Mouse (Mus musculus) layer of hippocampus, adult 11-12 months (tissue): ENCODE results near the gene Gse1.

ENCODE experiments used
- DNase-seq: peaks from one replicate; pipeline ENCODE4 v3.0.0; 2022; ENCODE audit warnings: low spot score

The Gse1 gene

DNA sequence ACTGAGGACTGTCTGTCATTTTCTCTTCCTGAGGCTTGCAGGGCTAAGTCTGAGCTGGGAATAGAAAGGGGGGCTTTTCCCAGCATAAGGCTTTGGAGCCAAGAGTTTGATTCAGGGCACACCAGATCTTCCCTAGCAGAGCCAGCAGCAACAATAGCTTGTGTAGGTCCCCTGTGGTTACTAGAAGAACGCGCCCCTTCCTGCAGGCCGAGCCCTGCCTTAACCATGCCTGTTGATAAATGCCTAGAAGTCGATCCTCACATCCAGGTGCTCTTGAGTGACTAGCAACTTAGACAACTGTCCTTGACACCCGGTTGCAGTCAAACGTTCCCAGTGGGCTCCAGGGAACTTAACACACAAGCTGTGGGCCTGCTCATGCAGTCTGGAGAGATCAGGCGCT, 195.3 kb downstream of the Gse1 start:
- DNase-seq = no peak

DNA sequence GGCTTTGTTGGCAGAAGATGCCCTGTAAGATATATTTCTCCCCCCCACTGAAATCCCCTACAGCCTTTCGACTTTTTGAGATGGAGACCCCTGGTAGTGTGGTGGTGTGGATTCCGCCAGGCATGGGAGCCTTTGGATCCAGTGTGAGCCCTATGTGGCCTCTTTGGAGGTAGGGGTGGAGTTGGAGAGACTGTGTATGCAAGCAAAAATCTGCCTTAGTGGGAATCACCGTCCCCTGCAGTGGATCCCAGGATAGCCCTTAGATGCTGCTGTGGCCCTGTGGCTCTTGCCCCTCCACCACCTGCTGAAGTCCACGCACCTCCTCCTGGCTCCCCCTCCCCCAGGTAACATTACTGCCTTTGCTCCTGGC, 196.6 kb downstream of the Gse1 start:
- no peak for DNase-seq

DNA sequence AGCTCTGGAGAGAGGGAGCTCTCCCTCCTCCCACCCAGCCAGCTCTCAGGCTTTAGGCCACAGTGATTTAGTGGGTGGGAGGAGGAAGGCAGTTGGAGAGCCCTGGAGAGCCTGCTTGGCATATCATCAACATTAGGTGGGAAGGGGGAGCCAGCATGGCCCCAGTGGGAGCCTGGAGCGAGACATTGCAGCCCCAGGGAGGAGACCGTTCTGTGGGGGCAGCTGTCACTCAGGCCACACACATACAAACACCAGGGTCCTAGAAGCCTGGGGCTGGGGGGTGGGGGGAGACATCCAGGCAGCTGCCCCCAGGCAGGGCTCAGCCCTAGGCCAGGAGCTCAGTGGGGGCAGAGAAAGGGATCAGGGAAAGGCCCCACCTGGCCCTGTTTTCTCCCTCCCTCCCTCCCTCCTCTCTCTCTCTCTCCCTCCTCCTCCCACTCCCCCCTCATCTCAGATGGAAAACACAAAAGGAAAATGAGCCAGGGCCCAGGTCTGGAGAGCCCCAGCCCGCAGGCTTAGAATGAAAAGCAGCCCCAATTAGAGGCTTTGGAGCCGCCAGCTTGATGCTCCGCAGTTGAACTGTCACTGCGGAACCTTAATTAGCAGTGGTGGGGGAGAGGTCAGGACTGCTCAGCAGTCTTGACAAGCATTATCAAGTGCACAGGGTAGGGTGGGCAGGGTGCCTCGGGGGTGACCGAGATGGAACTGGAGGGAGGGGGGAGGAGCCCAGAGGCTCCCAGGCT, 197.1 kb downstream of the Gse1 start:
- DNase-seq = no peak

DNA sequence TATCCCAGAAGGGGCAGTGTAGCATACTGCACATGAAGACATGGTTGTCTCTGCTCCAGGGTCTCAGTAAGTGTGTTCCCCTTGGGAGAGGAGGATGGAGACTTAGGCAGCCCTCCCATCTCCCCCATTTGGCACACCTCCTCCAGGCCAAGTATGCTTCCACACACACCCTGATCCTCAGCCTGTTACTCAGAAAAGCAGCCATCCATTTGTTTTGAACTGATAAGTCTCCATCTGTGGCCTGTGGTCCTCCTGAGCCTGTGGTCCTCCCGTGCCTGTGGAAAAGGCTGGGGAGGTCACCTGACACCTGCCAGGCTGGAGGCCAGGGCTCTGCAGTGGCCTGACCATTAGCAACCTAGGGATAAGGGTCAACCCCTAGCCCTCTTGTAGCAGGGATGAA, 197.8 kb downstream of the Gse1 start:
- DNase-seq = no peak

DNA sequence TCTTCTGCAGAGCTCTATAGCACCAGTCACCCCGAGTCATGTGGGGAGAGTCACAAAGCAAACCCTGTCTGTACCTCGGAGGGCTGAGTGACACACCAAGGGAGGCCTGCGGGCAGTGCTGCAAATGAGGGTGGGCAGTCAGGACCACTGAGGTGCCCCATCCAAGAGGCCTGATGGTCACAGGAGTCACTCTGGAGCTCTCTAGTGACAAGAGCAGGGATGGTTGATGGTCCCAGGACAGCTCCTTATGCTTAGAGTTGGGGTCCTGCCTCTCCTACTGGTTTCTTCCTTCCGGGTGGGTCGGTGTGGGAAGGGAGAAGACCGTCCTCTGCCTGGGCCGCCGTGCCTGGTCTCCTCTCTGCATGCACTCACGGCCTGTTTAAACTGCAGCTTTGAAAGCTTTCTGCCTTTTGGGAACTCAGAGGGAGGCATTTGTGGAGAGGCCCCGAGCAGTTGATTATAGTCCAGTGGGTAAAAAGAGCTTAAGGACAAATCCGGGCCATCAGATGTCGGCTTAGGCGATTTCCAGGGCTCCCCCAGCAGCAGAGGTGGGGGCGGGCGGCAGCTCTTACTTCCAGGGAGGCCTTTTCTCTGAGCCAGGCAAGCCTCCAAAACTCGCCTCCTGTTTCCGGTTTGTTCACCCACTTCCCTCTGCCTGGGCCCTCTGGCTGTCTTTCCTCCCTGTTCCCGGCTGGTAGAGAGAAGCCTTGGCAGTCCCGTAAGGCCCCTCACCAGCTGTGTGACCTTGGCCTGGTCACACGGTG, 198.5 kb downstream of the Gse1 start:
- peak; percentile 87 for DNase-seq

DNA sequence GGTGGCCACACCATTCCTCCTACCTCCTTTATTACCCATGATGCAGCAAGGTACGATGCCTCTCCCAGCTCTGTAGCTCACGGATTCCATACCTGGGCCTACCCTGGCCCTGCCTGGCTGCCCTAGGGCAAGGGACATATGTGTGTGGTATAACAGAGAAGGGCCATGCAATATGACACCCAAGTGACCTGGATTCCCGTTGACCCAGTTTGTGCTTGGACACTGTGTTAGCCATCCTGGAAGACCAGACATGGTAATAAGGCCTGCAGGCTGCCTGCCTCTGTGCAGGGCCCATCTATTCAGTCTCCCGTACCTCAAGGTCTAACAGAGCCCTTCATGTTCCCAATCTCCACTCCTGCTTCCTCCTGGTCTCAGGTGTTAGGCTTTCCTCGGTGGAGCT, 200.2 kb downstream of the Gse1 start:
- DNase-seq = no peak

DNA sequence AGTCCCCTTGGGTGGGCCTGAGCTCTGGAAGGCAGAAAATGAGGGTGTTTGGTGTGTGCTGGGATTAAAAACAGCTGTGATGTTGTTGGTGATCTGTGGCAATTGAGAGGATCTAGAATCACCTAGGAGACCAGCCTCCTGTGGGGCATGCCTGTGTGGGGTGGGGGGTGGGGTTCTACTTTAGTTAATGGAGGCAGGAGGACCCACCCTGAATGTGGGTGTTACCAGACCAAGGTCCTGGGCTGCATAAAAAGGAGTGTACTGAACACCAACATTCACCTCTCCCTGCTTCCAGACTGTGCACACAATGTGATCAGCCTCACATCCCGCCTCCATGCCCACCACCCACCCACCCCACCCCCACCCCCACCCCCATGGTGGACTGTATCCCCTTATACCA, 200.9 kb downstream of the Gse1 start:
- no peak for DNase-seq

DNA sequence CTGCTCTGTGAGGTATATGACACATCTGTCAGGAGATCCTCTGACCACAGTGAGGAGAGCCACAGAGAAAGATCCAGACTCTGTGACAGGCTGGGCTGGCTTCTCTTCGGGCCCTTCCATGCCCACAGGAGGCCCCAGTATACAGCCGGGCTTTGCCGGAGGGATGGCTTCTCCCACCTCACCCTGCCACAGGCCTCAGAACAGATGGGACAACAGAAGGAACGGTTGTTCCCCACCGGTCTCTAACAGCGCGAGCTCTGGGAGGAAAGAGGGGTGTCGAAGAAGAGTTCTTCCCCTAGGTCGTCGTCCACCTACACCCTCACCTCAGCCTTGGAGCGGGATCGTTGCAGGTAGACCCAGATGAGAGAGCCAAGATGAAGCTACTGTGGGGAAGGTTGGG, 202.8 kb downstream of the Gse1 start:
- DNase-seq = no peak

DNA sequence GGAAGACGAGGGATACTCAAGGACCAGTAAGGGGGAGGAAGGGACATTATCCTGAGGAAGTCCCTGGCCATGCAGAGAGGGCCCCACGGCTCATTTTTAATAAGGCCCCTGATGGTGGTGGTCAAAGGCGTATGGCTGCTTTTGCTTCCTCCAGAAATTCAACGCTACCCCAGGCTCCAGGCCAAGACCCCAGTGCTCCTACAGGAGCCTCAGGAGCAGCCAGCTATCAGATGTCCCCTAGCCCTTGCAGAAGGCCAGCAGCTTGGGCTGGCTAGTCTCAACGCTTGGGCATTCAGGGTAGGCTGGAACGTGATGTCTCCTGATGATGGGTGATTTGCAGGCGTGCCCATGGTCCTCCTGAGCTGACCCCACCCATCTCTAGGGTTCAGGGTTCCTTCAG, 204.2 kb downstream of the Gse1 start:
- no peak for DNase-seq

DNA sequence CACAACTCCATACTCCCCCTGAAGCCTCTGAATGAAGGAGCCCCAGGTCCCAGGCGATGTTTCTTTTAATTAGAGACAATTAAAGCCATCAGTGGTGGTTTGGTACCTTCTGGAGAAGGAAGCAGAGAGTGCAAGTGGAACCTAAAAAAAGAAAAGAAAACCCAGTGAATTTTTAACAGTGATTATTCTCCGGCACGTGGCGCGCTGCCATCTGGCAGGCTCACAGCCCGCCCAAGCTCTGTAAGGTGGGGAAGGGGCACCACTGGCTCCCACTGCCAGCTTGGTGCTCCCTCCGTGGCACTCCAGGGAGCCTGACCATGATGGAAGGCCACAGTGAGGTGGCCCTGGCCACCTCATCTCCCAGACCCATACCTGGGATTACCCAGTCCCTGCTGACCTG, 204.9 kb downstream of the Gse1 start:
- no peak for DNase-seq

DNA sequence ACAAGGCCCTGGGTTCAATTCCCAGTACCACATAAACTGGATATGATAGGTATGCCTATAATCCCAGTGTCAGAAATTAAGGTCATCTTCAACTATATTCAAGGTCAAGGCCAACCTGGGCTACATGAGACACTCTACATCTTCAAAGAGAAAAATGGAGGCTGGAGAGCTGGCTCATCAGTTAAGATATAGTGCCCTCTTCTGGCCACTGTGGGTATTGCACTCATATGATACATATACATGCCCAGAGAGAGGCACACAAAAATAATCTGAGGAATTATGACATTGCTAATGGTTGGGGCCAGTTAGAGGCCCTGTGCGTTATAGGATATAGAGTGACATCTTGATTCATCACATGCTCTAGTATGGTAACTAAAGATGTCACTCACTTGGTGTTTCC, 205.5 kb downstream of the Gse1 start:
- no peak for DNase-seq

DNA sequence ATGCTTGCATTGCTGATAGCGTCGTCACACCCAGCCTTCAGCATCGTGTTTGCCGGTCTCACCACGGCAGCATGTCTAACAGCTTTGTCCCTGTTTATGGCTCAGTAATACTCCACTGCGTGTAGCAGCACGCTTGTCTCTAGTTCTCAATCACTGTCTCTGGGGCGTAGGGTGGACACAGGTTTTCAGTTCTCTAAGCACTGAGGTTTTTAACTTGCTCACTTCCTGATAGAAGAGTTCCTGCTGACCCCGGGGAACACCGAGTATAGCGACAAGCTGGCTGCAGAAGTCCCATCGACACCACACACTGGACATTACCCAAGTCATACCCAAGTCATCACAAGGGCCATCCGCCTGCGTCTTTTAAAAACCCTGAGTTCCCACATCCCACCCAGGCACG, 207.5 kb downstream of the Gse1 start:
- no peak for DNase-seq

DNA sequence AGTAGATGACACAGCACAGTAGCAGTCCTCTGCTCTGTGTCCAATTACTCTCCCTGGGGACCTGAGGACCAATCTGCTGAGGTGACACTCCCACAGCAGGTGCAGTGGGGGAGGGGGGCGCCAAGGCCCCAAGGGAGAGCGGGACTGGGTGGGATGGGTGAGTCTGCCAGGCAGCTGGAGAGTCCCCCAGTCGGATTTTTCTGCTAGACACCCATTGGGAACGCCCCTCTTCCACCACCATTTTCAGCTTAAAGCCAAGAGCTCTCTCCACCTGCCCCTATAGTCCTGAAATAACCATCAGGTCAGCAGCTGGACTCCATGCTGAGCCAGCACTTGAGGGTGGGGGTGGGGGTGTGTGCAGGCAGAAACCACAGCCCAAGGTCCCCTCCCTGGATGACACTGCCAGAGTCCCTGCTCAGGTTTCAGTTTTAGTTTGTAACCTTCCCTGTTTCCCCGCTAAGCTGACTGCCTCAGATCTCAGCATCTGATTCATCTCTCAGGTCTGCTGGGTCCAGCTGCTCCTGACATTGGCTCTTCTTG, 208.3 kb downstream of the Gse1 start:
- no peak for DNase-seq

DNA sequence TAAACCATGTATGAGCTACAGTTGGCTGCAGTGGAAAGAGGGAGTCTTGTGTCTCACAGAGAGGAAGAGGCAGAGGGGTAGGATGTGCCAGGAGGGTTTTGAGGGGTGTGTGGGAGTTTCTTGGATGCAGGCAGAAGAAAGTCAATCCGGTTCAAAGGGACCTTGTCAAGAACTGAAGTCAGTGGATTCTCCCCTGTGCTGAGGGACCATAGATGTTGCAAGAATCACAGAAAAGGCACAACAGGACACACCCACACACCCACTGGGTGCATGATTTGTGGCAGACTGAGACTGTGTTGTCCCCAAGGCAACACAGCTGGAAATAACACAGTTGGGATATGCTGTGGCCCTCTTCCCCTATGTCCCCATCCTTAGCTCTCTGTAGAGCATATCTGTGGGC, 209.0 kb downstream of the Gse1 start:
- no peak for DNase-seq

DNA sequence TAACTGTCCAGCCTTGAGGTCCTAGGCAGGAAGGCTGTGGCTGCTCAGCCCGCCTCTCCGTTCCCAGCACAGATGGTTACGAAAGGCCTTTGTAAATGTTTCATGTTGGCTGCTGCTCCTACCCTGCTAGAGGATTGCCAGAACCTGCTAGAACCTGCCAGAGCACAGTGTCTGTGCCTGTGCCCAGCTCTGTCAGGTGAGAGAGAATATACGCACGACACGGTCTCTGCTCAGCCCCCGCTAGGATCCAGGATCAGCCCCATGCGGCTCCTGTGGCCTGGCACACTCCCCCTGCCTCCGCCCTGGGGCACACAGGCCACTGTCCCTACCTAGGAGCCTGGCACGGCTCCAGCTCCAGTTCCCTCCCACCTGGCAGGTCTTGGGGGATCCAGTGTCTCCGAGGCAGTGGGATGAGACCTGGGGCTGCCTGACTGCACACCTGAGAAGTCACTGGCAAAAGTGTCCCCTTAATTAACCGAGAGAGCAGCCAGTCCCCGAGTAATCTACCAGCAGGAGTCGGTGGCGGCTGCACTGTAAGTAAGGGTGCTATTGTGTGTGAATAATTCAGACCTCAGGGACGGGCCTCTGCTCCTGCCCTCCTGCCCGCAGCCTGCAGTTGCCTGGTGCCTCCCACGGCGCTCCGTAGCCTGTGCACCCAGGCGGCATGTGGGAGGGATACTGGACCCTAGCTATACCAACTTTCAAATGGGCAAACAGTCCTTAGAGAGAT, 209.6 kb downstream of the Gse1 start:
- peak; percentile 65 for DNase-seq

DNA sequence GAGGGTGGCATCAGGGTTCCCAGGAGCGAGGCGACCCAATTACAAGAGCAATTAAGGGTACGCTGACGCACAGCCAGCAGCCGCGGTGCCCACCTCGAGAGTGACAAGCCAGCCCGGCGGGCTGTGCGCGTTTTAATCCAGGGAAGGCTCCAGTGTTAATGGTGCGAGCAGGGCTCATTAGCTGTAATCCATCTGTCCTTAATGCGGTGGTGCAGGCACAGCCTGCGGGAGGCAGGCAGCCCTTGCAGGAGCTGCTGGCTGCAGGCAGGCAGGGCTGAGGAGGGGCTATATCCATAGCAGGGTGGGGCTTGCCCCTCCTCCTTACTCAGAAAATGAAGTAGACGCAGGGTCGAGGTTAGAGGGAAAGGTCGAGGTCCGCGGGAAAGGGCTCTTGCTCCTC, 211.1 kb downstream of the Gse1 start:
- DNase-seq = peak; percentile 59

DNA sequence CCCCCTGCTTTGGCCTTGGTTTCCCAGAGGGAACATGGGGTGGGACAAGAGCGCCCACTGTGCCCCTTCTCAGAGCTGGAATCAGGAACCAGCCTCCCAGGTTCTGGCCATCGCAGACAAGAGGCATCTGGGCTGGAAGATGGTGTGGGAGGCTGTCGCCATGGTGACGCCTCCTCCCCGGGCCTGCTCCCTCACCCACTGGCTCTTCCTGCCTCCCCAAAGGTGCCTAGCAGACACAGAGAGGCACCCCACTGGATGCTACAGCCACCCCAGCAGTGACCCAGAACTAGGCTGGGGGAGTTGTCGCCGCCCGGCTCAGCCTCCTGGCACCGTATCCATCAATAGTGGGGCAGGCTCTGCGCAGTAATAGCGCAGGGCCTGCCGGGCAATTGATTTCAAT, 212.5 kb downstream of the Gse1 start:
- peak; percentile 57 for DNase-seq

DNA sequence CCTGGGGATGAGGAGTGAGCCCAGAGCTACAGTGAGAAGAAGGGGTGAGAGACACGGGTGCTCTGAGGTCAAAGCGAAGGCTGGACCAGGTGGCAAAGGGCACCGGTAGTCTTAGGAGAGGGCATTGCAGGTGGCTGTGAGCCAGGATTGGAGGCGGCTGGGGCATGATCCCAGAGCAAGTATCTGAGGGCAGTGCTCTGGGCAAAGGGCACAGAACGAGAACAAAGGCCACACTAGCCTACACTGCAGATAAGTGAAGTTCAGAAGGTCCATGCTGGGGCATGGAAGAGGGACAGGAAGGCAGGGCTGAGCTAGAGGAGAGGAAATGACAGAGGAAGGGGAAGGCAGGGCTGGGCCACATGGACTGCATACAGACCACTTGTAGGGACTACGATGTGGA, 213.4 kb downstream of the Gse1 start:
- DNase-seq = no peak

DNA sequence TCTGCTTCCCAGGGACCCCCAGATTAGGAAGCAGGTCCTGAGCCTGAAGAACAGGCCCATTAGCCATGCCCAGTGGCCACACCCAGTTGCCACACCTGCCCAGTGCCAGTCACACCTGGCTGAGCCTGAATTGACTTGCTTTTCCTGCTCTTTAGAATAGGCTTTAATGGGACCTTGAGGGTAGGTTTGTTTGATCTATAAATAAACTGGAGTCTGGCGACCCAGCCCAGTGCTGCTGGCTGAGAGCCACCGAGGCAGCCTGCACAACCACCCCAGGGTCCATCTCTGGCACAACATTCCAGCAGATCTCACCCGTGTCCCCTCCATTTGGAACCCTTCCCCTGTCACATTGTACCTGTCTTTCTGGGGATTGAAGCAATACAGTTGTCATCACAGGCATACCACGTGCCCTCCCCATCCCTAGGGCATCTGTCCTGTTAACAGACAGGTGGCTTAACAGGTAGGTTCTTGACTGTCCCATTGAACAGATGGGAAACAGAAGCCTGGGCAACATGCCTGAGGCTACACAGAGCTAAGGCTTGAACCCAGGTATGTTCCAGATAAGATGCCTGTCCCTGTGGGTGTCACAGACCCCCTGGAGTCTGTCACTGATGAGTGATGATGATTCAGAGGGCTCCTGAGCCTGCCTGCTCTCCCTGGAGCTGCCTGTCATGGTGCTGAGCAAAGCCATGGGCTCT, 214.2 kb downstream of the Gse1 start:
- DNase-seq = no peak

DNA sequence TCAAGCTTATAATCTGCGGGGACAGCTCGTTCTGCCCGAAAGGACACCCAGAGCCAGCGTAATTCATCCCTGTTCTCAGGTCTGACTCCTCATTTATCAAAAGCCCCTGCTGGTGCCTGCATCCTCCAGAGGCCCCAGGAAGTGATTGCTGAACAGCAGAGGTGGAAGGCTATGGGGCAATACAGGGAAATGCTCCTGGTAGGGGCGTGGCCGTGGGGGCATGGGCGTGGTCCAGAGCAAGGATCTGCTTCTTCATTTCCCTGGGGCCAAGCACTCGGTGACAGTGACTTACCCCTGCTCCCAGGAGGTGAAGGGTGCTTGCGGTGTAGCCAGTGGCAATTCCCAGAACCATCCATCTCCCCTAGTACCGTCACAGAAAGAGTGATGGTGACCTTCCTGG, 217.0 kb downstream of the Gse1 start:
- no peak for DNase-seq

DNA sequence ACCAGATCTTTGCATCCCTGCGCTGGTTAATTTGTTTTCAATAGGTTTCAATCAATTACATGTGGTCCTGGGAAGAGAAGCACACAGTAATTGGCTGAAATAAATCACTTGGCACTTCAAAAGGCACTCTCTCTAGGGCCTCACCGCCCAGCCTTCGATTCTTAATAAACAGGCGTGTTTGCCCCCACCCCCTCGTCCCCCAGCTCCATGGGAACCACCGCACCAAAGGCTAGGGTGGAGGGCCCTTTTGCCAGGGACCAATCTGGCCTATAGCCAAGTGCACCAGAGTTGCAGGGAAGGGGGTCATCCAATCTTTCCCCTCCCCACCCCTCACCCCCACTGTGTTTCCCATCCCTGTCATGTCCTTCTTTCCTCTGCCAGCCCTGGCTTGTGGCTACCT, 219.9 kb downstream of the Gse1 start:
- DNase-seq = no peak

DNA sequence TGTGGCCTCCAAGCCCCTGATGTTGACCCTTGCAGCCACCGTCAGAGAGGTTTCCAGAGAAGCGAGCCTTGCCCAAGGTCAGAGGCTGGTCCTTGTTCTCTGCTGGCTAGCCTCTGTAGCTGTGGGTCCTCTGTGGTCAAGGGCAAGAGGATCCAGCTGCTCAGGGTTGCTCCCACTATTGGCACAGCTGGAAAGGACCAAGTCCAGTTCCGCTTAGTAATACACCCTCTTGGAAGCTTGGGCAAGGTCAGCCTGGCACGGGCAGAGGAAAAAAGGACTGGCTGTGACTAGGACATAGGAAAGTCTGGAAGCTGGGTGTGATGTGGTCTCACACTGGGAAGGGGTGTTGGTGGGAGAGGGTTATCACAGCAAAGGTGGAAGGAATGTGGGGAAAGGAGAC, 220.9 kb downstream of the Gse1 start:
- DNase-seq = no peak
